Comparison of ENCODE assay signal across 10 mouse cellular contexts in the genomic region with DNA sequence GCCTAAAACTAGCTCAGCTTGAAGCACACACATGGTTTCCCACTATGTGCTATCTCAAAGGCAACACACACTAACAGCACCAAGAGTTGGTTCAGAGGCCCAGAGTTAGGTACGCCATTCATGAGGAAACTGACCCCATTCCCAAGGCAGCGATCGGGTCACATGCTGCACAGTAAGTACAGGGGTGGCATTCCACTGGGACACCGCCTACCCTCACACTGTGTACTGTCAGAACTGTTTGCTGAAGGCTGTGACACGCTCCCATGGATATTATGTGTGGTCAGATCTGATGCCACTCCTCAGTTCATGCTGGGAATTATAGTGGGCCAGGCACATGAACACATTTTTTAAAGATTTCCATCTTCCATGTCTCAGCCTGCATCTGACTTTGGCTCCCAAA.
"Had no signal": no experiment of that assay in that cellular context is flagged by ENCODE, and none has a peak within 500 bp of the region (broad histone marks: within the 10 kb centered on the region; RNA-seq: fewer than 3 reads in every experiment).

No protein-coding gene starts in this region.

- H3K9me3 ChIP-seq: intestine, embryonic 15.5 days; midbrain, embryonic 10.5 days; midbrain, embryonic 15.5 days had no signal

- H3K4me2 ChIP-seq: intestine, embryonic 15.5 days; midbrain, embryonic 15.5 days had no signal

- H3K4me1 ChIP-seq: intestine, embryonic 15.5 days; midbrain, embryonic 10.5 days; midbrain, embryonic 15.5 days had no signal

- H3K36me3 ChIP-seq: intestine, embryonic 15.5 days; midbrain, embryonic 10.5 days; midbrain, embryonic 15.5 days had no signal

- H3K27me3 ChIP-seq: intestine, embryonic 15.5 days; midbrain, embryonic 15.5 days had no signal

- H3K27ac ChIP-seq: intestine, embryonic 15.5 days; liver, embryonic 14.5 days; midbrain, embryonic 10.5 days; midbrain, embryonic 15.5 days had no signal

- H3K9ac ChIP-seq: intestine, embryonic 15.5 days; liver, embryonic 14.5 days; midbrain, embryonic 15.5 days had no signal

- ATAC-seq: intestine, embryonic 15.5 days; midbrain, embryonic 15.5 days had no signal

- DNase-seq: kidney, adult 18-20 months; left cerebral cortex, postnatal 4 days; lung, postnatal 4 days; right cerebral cortex, postnatal 14 days; thymus, adult 18-20 months; thymus, postnatal 14 days had no signal

- H3K4me3 ChIP-seq: intestine, embryonic 15.5 days; midbrain, embryonic 10.5 days; midbrain, embryonic 15.5 days had no signal
